Mouse (Mus musculus) neural tube, embryonic 10.5 days (tissue): ENCODE results near the gene Arl6ip5.
"Not testable (repeated sequence)": the region's sequence is repeated elsewhere in the genome, so short reads cannot be mapped to it uniquely, and the experiment has no call there.

ENCODE experiments used
- DNase-seq: peaks from one replicate; pipeline ENCODE4 v3.0.0-alpha.2; 2017; ENCODE audit warnings: low spot score; ENCODE audit errors: extremely low spot score

Arl6ip5 gene

GRCm38 (mm10) chr6:97222931-97223467, 12.5 kb downstream of the Arl6ip5 start:
- no peak for DNase-seq

GRCm38 (mm10) chr6:97223566-97223965, 13.1 kb downstream of the Arl6ip5 start:
- no peak for DNase-seq

DNA sequence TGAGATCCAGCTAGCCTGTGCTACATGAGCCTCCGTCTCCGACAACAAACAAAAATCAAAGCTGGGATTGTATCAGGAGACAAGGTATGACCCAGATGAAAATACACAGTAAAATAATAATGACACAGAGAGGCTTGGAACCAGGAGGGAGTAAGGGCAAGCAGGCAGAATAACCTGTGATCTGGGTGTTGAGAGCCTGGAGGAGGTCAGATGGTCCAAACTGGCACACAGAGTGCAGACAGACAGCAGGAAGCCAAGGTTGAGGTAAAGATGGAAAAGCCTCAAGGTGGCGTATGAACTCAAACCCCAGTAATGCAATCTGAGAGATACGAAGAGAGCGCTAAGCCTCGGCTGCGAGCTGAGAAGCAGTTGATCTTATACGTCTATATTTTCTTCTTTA, 14.0 kb downstream of the Arl6ip5 start:
- DNase-seq = no peak

GRCm38 (mm10) chr6:97226083-97226491, 15.6 kb downstream of the Arl6ip5 start:
- no peak for DNase-seq

DNA sequence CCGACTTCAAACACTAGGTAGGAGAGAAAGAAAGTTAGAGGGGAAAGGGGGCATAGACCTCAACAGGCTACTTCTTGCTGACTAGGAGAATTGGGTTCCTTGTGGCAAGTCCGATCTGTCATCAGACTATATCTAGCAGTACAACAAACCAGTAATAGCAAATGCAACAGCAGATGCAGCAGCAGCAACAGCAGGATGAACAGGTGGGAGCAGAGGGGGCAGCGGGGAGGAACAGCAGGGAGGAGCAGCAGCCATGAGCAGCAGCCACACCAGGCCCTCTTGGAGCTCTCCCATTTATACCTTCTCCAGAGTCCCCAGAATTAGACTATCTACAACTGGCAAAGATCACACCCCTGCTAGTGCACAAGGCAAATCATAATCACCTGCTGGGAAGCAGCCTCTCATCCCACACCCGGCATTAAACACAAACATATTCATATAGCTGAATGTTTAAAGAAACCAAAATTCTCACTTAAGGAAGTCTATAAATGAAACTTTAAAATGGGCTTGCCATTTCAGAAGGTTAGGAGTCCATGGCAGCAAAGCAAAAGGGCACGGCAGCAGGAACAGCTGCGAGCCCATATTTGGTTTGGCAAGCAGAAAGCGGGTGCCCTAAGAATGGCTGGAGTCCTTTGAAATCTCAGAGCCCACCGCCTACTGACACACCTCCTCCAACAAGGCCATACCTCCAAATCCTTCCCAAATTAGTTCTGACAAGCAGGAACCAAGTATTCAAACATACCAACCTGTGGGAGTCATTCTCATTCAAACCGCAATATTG, 16.8 kb downstream of the Arl6ip5 start:
- DNase-seq = no peak

- DNase-seq = no peak
Observed at GRCm38 (mm10) chr6:97234911-97235668, 24.6 kb downstream of the Arl6ip5 start.

DNA sequence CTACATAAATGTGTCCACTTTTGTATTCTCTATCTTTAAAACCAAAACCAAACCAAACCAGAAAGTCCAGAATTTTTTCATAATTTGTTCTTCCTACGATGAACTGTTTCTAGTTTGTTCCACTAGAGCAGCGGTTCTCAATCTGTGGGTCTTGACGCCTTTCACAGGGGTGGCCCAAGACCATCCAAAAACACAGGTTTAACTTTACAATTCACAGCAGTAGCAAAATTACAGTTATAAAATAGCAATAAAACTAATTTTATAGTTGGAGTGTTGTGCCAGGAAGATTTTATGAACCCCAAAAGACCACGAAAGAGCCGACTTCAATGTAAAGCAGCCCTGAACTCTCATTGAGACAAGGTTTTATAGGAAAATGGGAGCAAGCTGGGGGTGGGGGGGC, 25.6 kb downstream of the Arl6ip5 start:
- no peak for DNase-seq

DNA sequence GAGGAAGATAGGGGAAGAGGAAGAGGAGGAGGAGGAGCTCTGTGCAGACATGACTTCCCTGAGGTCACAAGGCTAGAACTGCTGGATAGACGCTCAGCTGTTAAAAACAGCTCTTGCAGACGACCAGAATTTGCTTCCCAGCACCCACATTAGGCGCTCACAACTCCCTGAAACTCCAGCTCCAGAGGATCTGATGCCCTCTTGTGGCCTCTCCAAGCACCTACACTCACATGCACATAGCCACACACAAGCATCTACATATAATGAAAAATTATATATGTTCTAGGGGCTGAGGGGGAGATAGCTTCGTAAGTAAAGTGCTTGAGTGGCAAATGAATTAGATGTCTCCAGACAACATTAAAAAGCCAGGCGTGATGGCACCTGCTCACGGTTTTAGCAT, 28.9 kb downstream of the Arl6ip5 start:
- DNase-seq = no peak

GRCm38 (mm10) chr6:97240092-97240491, 29.6 kb downstream of the Arl6ip5 start:
- no peak for DNase-seq

DNA sequence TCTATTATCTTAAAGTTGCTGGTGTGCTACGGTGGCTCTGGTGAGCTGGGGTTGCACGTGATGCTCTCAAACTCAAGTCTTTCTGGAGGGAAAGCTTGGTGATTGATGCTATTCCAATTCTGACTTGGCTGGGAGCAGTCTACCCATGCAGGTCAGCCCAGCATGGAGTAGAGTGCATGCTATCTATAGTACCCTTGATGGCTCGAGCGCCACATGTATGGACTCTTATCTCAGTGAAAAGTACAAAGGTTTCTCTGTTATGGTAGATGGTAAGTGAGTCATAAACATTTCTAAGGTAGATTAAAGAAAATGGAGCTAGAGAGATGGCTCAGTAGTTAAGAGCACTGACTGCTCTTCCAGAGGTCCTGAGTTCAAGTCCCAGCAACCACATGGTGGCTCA, 32.0 kb downstream of the Arl6ip5 start:
- no peak for DNase-seq

DNA sequence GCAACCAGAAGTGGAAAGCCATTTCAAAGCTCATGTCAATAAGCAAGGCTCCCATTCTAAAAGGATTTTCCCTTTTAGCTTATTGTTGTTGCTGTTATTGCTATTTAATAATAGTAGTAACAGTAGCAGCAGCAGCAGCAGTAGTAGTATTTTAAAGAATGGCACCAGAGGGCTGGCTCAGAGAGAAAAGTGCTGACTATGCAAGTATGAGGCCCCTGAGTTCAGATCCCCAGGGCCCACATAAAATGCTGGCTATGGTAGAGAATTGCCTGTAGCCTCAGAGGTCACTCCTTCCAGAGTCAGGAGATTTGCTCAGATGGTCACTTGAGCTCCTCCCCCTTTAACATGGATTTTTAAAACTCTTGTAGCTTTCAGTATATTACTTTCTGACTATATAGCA, 34.7 kb downstream of the Arl6ip5 start:
- DNase-seq = no peak

GRCm38 (mm10) chr6:97250966-97251365, 40.5 kb downstream of the Arl6ip5 start:
- peak; percentile 26 for DNase-seq

DNA sequence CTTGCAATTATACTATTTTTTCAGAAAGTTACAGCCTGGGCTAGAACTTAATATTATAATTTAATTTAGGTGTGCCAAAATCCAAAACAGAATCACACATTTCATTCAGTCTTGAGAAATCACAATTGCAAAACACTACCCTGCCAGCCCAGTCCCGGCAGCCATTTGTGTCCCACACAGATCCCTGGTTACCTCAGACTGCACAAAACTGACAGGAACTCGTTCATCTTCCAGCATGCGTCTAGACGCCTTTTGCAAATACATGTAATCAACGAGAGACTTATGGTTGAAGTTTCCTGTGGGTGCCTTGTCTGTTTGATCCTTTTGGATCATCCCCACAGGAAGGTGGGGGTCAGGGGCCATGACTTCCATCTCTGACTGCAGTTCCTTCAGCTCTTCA, 41.6 kb downstream of the Arl6ip5 start:
- no peak for DNase-seq

DNA sequence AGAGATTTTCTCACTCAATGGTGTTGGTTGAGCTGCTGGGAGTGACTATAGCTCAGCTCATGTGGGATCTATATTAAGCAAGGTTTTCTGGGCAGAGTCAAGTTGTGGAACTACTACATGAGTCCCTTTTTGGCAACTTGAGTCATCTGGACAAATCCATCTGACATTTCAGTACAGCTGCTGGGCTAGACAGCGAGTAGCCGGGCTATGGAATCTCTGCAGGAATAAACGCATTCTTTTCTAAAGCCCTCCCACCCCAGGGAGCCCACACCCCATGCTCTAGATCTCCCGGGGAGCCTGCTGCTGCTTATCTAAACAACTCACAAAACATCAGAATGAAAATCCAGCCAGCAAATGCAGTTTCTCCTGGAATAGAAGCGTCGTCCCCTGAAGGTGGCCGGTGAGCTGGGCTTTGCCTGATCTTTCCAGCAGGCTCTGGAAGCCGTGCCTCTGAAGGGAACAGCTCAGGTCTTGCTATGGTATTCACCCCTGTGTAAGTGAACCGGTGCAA, 42.3 kb downstream of the Arl6ip5 start, which contains the start of gene Lmod3:
TSS of gene Lmod3 (minus strand) at position 49 of the 511 bp plus-strand sequence.
- no peak for DNase-seq

GRCm38 (mm10) chr6:97258489-97258888, 48.0 kb downstream of the Arl6ip5 start:
- no peak for DNase-seq

DNA sequence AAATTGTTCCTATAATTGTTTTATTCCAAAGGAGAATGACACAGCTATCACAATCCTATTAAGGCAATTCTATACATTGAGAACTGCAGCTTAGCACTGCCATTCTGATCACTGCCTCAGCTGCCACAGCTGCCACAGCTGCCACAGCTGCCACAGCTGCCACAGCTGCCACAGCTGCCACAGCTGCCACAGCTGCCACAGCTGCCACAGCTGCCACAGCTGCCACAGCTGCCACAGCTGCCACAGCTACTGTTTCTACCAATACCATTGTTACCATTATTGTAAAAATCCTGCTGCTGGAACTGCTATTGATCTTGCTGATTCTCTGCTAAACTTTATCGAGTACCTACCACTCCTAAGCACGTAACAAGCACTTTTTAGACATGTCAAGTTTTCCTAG, 49.4 kb downstream of the Arl6ip5 start:
- DNase-seq = not testable (repeated sequence)

GRCm38 (mm10) chr6:97262229-97262628, 51.7 kb downstream of the Arl6ip5 start:
- DNase-seq = no peak

DNA sequence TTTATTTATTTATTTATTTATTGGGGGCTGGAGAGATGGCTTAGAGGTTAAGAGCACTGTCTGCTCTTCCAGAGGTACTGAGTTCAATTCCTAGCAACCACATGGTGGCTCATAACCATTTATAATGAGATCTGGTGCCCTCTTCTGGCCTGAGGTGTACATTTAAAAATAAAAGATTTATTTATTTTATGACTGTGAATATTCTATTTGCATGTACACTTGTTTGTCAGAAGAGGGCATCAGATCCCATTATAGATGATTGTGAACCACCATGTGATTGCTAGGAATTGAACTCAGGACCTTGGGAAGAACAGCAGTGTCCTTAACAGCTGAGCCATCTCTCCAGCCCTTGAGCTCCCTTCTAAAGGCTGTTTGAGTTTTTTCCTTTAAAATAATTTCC, 53.3 kb downstream of the Arl6ip5 start:
- DNase-seq = not testable (repeated sequence)

GRCm38 (mm10) chr6:97265240-97265639, 54.8 kb downstream of the Arl6ip5 start:
- no peak for DNase-seq

DNA sequence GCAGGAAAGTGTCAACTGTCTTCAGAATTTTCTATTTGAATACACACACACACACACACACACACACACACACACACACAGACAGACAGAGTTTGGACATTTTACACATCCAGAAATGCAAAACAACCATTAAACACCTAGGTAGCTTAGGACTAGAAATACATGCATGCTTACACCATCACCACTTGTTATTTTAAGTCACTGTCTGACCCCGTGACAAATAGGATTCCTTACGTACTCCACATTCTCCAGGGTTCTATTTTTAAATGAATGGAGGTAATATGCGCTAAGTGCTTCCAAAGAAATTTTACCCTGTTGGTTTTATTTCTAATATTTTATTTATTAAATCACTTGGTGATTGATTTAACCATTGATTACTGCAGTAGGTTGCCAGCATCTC, 55.2 kb downstream of the Arl6ip5 start:
- DNase-seq = no peak

DNA sequence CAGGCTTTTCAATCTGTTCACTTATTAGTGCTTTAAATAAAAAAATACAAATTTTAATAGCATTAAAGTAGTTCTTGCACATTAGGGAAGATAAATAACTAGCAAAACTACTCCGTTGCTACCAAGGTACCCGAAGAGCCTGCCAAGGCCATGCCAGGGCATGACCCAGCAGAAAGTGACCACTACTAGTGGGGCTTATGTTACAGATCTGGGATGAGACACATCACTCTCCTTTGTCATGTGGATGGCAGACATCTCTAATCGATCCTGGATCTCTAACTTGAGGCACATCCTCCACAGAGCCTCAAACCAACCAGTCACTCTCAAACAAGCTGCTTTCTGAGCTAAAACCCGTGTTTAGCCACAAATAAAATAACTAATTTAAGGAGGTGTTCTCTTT, 56.2 kb downstream of the Arl6ip5 start:
- DNase-seq = no peak

GRCm38 (mm10) chr6:97267132-97267531, 56.6 kb downstream of the Arl6ip5 start:
- DNase-seq = no peak
